Mouse (Mus musculus): ENCODE results near the gene Arid5b. TPM values are rescaled to one million over a fixed set of nuclear protein-coding genes. Genes with fewer than 3 reads are reported as not detected.

Arid5b gene
- total RNA-seq, 2 experiments from 2014 or later, result 3.9 to 7.1 TPM

DNA sequence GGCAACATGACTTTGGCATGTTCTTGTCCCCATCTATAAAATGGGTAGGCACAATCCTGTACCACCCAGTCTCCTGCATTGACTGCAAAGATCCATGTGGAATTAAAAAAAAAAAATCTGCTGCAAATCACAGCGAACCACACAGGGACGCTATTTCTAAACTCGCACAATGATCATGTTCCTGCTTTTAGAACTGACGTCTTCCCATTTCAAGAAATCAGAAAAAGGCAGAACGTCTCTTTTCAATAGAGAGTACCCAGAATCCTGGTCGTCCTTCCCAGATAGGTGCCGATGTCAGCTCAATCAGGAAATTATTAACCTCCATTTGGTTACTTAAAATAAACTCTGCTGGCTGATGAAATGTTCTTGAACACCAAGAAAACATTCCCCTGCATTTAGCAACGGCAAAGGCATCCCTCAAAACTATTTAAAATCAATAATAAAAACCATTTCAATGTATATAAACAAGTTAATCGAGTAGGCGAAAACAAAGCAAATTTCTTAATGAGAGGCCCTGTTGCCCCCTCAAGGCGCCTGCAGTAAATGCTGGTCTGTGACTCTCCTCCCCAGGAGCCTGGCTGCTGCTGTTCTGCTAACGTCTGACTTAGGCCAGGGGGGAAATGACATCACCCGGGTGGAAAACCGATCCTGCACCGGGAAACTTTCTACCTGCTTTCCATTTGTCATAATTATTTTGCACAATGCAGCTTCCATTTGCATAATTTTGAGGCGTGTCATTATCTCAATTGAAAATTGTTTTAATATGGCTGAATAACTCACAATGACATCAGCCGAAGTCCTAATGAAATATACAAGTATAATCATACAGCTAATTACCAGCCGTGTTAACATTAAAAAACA, 3.4 kb downstream of the Arid5b start:
- no peak for ATAC-seq (replicated peaks; ENCODE audit: low FRiP score, poor library complexity, severe bottlenecking)

- no peak for ATAC-seq (replicated peaks; ENCODE audit: low FRiP score, poor library complexity, severe bottlenecking)
These were observed 8.8 kb downstream of the Arid5b start for GRCm38 (mm10) chr10:68269789-68270188.

DNA sequence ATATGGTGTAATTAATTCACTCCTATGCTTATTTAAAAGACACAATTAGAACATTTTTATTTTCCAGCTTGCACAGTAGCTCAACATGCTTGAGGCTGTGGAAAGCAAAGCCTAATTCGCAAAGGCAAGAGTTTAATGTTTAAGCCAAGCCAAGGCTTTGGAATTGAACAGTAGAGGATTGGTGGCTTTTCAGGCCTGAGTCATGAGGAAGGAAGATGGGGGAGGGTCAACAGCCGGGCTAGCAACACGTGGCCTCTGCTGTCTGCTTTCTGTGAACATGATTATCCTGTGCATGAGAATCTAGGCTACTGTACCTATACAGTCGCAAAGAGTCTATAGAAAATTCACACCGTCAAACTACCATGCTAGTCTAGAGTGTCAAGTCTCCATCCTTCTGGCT, 9.9 kb downstream of the Arid5b start:
- no peak for ATAC-seq (replicated peaks; ENCODE audit: low FRiP score, poor library complexity, severe bottlenecking)

- no peak for ATAC-seq (replicated peaks; ENCODE audit: low FRiP score, poor library complexity, severe bottlenecking)
These were observed 14.4 kb downstream of the Arid5b start for GRCm38 (mm10) chr10:68263969-68264688.

- no peak for ATAC-seq (replicated peaks; ENCODE audit: low FRiP score, poor library complexity, severe bottlenecking)
These were observed 15.1 kb downstream of the Arid5b start for GRCm38 (mm10) chr10:68263296-68263968.

DNA sequence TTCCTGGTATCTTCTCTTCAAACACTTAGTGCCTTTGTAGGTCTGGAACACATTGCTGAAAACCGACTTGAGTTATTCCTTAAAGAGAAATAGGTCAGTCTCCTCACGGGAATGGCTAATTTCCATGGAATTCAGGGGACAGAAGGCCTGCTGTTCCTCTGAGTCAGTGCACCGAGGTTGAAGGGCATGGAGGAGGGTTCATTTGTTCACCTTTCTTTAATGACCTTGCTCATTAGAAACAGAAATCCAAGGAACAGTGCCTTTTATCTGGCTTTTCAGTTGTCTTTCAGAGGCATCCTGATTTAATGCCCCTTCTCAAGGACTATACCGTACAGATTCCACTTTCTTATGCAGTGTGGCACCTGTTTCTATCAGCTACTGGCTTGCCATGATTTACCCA, 18.9 kb downstream of the Arid5b start:
- no peak for ATAC-seq (replicated peaks; ENCODE audit: low FRiP score, poor library complexity, severe bottlenecking)

- ATAC-seq (replicated peaks; ENCODE audit: low FRiP score, poor library complexity, severe bottlenecking), result no peak
These were observed 21.0 kb downstream of the Arid5b start for GRCm38 (mm10) chr10:68257358-68258056.

GRCm38 (mm10) chr10:68256134-68256533, 22.4 kb downstream of the Arid5b start:
- no peak for ATAC-seq (replicated peaks; ENCODE audit: low FRiP score, poor library complexity, severe bottlenecking)

DNA sequence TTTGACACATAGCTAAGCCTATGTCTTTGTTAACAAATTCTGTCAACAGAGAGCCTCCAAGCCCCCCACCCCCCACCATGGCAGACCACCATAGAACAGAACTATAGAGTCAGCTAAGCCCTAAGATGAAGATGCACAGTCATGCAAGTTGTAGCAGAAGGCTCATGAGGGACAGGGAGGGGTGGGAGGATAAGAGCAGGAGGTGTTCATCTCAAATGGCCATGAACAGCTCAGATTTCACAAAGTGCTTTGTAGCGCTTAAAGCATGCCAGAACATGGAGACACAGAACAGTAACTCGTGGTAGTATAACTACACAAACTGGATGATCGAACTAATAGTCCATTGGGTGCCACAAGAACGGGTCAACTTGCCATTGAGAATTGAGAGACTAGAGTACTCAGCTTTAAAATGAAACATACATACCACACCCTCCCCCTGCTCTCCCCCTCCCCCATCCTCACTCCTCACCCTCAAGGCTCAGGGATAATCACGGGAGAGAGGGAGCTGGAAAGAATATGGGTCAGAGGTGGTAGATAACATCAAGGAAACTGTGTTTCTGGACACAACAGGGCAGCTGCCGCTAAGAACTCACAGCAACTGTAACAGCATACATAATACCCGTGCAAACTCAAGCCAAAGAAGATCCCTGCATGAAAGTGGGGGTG, 25.0 kb downstream of the Arid5b start:
- ATAC-seq (replicated peaks; ENCODE audit: low FRiP score, poor library complexity, severe bottlenecking), result no peak

- no peak for ATAC-seq (replicated peaks; ENCODE audit: low FRiP score, poor library complexity, severe bottlenecking)
These were observed 25.9 kb downstream of the Arid5b start for GRCm38 (mm10) chr10:68252650-68253049.

GRCm38 (mm10) chr10:68249355-68249782, 29.2 kb downstream of the Arid5b start:
- ATAC-seq (replicated peaks; ENCODE audit: low FRiP score, poor library complexity, severe bottlenecking), result no peak

GRCm38 (mm10) chr10:68248281-68249015, 30.1 kb downstream of the Arid5b start:
- ATAC-seq (replicated peaks; ENCODE audit: low FRiP score, poor library complexity, severe bottlenecking), result no peak

DNA sequence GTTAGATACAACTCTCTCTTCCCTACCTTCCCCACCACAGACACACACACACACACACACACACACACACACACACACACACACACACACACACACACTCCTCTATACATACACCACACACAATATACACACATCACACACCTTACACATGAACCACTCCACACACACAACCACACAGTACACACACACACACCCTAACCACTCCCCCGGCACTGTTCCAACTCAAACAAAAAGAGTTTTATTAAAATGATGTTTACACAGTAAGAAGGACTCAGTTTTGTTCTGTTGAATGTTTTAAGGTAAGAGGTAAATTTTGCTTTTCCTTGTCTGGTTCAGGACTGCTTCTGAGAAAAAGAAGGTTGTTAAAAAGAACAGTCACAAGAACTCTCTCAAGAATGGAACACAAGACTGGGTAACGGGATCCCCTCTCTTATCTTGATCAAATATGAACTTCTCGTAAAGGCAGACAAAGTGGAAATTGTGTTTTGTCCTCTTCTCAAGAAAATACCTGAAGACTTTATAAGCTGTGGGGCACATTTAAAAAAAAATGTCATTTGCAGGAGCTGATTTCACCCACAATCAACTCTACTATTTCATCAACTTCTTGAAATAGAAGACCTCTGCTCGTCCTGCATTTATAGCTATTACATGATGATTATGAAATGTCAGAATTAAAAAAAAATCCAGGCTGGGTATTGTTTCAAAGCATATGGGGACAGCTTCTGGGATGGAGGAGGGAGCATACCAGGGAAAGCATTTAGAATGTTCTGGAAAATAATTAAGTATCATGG, 30.9 kb downstream of the Arid5b start:
- ATAC-seq (replicated peaks; ENCODE audit: low FRiP score, poor library complexity, severe bottlenecking), result no peak

DNA sequence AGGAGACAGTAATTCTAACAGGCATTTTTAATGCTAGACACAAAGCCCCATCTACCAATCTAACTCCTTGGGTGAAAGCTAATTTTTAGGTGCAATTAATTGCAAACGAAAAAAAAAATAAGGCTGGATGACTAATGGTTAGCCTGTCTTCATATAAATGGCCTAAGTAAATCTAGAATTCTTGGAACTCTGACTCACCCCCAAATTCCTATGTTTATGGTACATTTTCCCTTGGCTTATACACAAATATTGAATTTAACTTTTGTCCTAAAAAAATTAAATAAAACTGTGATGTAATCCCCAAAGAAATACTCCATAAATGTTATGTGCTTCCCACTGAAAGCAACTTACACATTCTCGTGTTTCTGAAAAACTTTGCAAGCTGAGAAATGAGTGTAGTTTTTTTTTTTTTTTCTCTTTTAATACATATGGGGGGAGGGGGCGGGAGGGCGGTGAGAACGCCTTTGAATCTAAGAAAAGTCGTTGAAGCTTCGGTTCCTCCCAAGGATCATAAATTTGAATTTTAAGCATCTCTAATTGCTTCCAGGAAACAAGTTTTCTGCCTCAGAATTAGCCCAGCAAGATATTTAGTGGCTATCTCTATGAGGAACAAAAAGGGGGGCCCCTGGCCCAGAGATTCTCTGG, 31.8 kb downstream of the Arid5b start:
- no peak for ATAC-seq (replicated peaks; ENCODE audit: low FRiP score, poor library complexity, severe bottlenecking)

DNA sequence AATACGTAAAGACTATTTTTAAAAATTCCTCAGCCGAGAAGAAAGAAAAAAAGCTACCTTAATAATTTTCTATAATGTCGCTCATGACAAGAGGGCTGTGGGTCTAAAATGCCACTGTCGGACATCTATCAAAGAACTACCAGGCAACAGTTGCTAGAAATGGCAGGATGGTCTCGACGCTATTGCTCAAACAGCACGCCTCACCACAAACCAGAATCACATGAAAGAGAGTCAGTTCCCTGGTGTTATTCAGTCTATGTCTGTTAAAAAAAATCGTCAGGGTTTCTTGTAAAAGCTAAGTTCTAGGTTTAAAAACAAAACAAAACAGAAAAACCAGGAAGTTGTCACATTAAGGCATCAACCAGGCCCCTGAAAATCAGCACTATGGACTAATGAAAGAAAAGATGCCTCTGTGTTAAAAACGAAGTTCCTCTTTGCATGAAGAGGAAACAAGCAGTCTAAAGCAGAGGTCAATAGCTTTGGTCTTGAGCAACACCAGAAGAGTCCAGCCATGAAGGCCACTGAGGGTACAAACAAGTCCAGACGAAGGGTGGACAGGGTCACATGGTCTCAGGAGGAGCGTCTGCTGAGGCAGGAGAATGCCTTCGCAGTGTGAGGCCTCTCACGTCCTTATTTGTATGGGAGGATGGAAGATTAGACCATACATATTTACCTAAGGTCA, 37.6 kb downstream of the Arid5b start:
- no peak for ATAC-seq (replicated peaks; ENCODE audit: low FRiP score, poor library complexity, severe bottlenecking)

GRCm38 (mm10) chr10:68240094-68240803, 38.3 kb downstream of the Arid5b start:
- no peak for ATAC-seq (replicated peaks; ENCODE audit: low FRiP score, poor library complexity, severe bottlenecking)

All from erythroid progenitor cell, adult 5-6 weeks (primary cell).